Mouse (Mus musculus) C3H10T1/2 (cell line): ENCODE results near the gene Ap1s2. TPM values are rescaled to one million over a fixed set of nuclear protein-coding genes. Genes with fewer than 3 reads are reported as not detected.

Experiments used
- polyA plus RNA-seq, 2 experiments: library from polyadenylated mRNA; unstranded; fragments of >200 nt; fragmentation: generic; extraction: Trizol; gene quantifications; one replicate each; pipeline ENCODE4 v1.2.1; 2012; ENCODE audit warnings: missing spikeins in 2 of 2

Ap1s2 gene
- 1 to 10 TPM; 1.4 to 6.6 TPM for polyA plus RNA-seq

GRCm38 (mm10) chrX:163908337-163909250, at the start of gene Ap1s2:
Gene Ap1s2, plus strand, starts transcription at chrX:163909017.

GRCm38 (mm10) chrX:163958467-163958875, 49.7 kb downstream of the Ap1s2 start, which contains the start of gene Zrsr2:
Gene Zrsr2, minus strand, starts transcription at chrX:163958661.

Other genes starting within 250 kb of the Ap1s2 start
- gene Rnf138rt1, start 147.7 kb upstream of the Ap1s2 start, polyA plus RNA-seq = not detected
- gene Zrsr2, start 49.6 kb downstream of the Ap1s2 start, polyA plus RNA-seq = 10 to 100 TPM in 1 of 2 experiments, 1 to 10 TPM in 1; 7.4 to 19.1 TPM
- 10 to 100 TPM in 1 of 2 experiments, 1 to 10 TPM in 1; 5.6 to 12.2 TPM for gene Car5b, start 119.0 kb downstream of the Ap1s2 start, polyA plus RNA-seq
- 1 to 10 TPM; 2.7 to 6.8 TPM for gene Siah1b, start 167.5 kb downstream of the Ap1s2 start, polyA plus RNA-seq
- not detected for gene Cltrn, start 179.8 kb downstream of the Ap1s2 start, polyA plus RNA-seq
- under 1 TPM in 1 of 2 experiments, not detected in 1; 0.27 TPM for gene Ace2, start 230.3 kb downstream of the Ap1s2 start, polyA plus RNA-seq